Mouse (Mus musculus): Measurements from ENCODE around the gene Ces1a. TPM values are rescaled to one million over a fixed set of nuclear protein-coding genes. Genes with fewer than 3 reads are reported as not detected.
A peak's percentile ranks its signal among the peaks of the same experiment; 100 is the strongest.

Gene Ces1a
- total RNA-seq, 1 experiment from 2014 or later, result not detected

DNA sequence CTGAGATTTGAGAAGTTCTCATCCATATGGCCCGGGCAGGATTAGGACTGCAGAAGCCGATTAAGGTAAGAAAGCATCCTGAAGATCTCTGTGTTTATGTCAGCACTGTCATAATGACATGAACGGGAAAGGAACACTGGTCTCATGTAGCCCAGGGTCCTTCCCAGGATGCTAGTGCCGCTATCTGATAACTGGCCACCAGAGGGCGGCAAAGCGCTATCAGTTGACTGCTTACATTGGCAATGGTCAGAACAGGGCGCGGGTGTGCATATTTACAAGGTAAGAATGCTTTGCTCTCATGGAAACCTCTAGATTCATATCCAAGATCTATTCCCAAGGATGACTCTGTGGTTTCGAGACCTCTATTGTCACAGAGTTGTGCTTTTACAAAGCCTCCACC is 36.6 kb downstream of the Ces1a start:
- peak; percentile 68; the same call in 1 of the 2 replicates for ATAC-seq (replicated peaks; ENCODE audit: insufficient number of reproducible peaks, low FRiP score, low TSS enrichment, poor library complexity, severe bottlenecking)

DNA sequence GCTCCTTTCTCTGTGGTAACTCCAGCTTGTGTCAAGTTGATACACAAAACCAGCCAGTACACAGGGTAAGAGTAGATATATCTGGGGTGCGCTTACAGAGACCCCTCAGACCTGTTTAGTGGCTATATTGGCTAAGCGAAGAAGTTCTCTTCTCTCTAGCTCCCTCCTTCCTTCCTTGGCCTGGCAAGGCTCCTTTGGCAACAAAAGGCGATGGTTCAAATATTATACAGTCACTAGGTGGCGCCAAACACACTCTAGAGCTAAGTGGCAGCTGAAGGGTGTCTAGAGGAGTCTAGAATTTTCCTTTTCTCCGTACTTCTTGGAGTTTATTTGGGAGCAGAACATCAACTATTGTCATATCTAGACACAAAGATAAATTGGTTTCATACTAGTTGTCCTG is 37.7 kb downstream of the Ces1a start:
- ATAC-seq (replicated peaks; ENCODE audit: insufficient number of reproducible peaks, low FRiP score, low TSS enrichment, poor library complexity, severe bottlenecking), result no peak

DNA sequence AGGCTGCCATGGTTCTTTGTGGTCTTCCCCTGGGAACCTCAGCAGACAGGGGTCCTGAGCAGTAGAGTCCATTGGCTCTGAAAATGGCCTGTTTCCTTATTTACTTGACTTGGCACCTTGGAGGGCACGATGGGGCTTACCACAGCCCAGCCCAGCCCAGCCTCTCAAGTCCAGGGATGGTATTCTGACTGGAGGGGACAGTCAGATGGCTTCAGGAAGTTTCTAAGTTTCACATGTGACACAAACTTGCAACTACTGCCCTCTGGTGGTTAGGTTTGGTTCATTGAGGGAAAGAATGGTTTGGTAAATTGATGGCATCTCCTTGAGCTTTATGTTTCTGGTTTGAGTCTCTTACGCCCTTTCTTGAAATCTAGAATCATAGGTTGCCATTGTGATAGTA is 49.4 kb downstream of the Ces1a start:
- ATAC-seq (replicated peaks; ENCODE audit: insufficient number of reproducible peaks, low FRiP score, low TSS enrichment, poor library complexity, severe bottlenecking), result no peak

DNA sequence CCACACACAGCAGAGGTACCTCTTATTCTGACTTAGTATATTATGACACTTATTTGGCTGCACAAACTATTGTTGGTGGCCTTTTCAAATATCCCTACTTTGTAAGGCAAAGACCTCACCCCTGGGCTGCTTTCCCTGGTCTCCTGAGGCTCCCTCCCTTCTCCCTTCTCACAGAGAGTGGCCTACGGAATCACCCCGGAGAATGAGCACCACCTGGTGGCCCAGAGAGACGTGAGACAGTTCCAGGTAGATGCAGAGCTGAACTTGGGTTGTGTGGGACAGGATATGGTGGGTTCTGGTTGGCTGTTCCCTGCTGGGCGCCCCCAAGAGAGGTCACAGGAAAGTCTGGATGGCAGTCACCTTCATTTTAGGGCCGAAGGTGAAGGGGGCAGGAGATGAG is 51.2 kb downstream of the Ces1a start:
- no peak for ATAC-seq (replicated peaks; ENCODE audit: insufficient number of reproducible peaks, low FRiP score, low TSS enrichment, poor library complexity, severe bottlenecking)

DNA sequence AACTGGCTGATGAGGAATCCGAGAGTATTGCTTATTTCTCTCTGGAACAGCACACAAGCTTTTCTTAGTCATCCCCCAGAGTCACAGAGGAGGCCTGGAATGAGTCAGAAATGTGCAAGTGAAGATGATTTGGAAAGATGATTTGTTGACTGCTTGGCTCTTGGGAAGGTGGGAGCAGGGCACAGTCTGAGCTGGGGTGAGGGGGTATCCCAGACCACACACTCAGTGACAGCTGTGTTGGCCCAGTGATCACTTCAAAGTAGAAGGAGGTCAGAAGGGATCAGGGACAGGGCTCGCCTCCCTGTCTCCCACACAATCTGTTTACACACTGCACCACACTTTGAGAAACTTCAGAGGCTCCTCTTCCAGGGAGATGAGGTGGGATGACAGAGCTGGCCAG is 63.6 kb downstream of the Ces1a start:
- no peak for ATAC-seq (replicated peaks; ENCODE audit: insufficient number of reproducible peaks, low FRiP score, low TSS enrichment, poor library complexity, severe bottlenecking)

DNA sequence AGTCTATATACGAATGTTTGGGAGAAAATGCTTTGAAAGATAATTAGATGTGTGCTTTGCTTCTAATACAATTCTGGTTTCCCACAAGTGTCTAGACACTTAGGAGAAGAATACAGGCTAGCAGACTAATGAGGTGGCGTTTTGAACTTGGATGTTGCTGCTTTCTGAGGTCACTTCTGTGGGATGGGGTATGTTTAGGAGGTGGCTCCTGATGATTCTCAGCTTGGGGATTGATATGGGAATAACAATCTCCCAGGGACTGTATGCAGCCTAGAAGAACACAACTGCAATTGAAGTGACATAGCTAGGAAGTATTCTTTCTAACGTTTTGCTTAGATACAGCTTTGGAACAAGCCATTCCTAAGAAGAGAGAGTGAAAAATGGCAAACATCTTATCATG is 65.5 kb downstream of the Ces1a start:
- no peak for ATAC-seq (replicated peaks; ENCODE audit: insufficient number of reproducible peaks, low FRiP score, low TSS enrichment, poor library complexity, severe bottlenecking)

DNA sequence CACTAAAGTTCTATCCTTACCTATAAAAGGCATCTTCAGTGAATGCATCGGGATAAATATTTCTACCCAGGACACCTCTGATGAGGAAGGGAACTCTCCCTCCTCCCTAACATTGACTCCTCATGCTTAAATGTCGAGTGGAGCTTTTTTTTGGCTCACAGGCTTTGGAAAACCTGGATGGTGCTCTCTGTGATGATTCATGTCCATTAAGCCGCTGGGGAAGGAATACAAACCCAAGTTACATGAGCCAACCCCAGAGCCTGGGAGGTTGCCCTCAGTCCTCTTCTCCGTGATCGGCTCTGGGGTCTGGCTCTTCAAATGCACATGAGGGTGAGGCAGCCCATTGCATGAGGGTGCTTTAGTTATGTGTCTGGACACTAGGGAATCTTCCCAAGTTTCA is 71.3 kb downstream of the Ces1a start:
- no peak for ATAC-seq (replicated peaks; ENCODE audit: insufficient number of reproducible peaks, low FRiP score, low TSS enrichment, poor library complexity, severe bottlenecking)

DNA sequence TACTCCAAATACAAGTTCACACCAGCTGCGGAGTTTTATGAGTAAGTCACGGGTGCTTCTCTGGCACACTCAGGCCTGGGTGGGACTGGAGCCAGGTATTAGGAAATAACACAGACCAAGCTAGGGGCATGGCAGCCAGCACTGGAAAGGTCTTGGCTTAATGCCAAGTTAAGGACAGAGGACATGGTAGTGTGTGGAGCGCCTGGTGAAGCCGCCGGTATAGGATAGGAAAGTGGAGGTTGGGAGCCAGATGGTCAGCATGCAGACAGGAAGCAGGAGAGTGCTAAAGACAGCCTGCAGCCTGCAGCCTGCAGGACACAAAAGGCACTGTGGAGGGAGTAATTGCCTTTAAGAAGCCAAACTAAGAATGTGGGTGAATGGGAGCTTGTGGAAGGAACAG is 75.0 kb downstream of the Ces1a start:
- ATAC-seq (replicated peaks; ENCODE audit: insufficient number of reproducible peaks, low FRiP score, low TSS enrichment, poor library complexity, severe bottlenecking), result no peak

Other genes starting within 250 kb of the Ces1a start
- gene Mmp2, start 220.9 kb downstream of the Ces1a start, total RNA-seq (2017), result 0.32 TPM in 1 of 3 replicates, not detected in the others
- 58.6 to 98.4 TPM (median 96.3 TPM) in 3 replicates for gene Lpcat2, start 192.9 kb downstream of the Ces1a start, total RNA-seq (2017)
- gene Capns2, start 146.8 kb downstream of the Ces1a start, total RNA-seq (2017), result 0.75 to 4.6 TPM (median 2.7 TPM) in 3 replicates
- gene Slc6a2, start 88.1 kb downstream of the Ces1a start, total RNA-seq (2017), result 0.19 TPM in 1 of 3 replicates, not detected in the others
- not detected in 3 replicates for gene Ces1b, start 31.8 kb upstream of the Ces1a start, total RNA-seq (2017)
- 0.29 TPM in 1 of 3 replicates, not detected in the others for gene Ces1c, start 83.1 kb upstream of the Ces1a start, total RNA-seq (2017)
- gene Ces1d, start 149.6 kb upstream of the Ces1a start, total RNA-seq (2017), result not detected in 3 replicates
- gene Ces1e, start 181.4 kb upstream of the Ces1a start, total RNA-seq (2017), result not detected in 3 replicates
- not detected in 3 replicates for gene Ces1f, start 231.6 kb upstream of the Ces1a start, total RNA-seq (2017)

Data from monocyte, adult 5-6 weeks (primary cell).